Mouse (Mus musculus) kidney, postnatal 0 days (tissue): ENCODE data around the gene Gm49336. TPM values are rescaled to one million over a fixed set of nuclear protein-coding genes. Genes with fewer than 3 reads are reported as not detected.
A peak's percentile ranks its signal among the peaks of the same experiment; 100 is the strongest.

Experiments
- ATAC-seq: fragments of 200-750 bp; cut with Nextera tagmentation; replicated peaks from 2 replicates; pipeline ENCODE4 v1.8.0; 2017; ENCODE audit warnings: low read depth, moderate number of reproducible peaks, moderate TSS enrichment, moderate library complexity; ENCODE audit not compliant: low FRiP score
- DNase-seq: peaks from one replicate; pipeline ENCODE4 v3.0.0-alpha.2; 2016; ENCODE audit warnings: low spot score
- H3K27ac ChIP-seq: fragments of 300-500 bp; sonication (generic); 2 replicates; pipeline ENCODE4 v1.5.1; 2014; ENCODE audit warnings: mild to moderate bottlenecking
- H3K27me3 ChIP-seq: fragments of 300-500 bp; sonication (generic); 2 replicates; pipeline ENCODE4 v1.6.1; 2014; ENCODE audit warnings: low read length, mixed read lengths; ENCODE audit not compliant: insufficient read depth
- H3K36me3 ChIP-seq: fragments of 300-500 bp; sonication (generic); 2 replicates; pipeline ENCODE4 v1.6.1; 2014; ENCODE audit warnings: low read length, mixed read lengths; ENCODE audit not compliant: insufficient read depth
- H3K4me1 ChIP-seq: fragments of 300-500 bp; sonication (generic); replicated peaks from 2 replicates; pipeline ENCODE4 v1.6.1; 2014; ENCODE audit warnings: antibody characterized with exemption, low read length, mixed read lengths; ENCODE audit not compliant: insufficient read depth
- H3K4me2 ChIP-seq: fragments of 300-500 bp; sonication (generic); 2 replicates; pipeline ENCODE4 v1.6.1; 2014; ENCODE audit warnings: mild to moderate bottlenecking, low read length, moderate library complexity, mixed read lengths
- H3K4me3 ChIP-seq: fragments of 300-500 bp; sonication (generic); replicated peaks from 2 replicates; pipeline ENCODE4 v1.5.1; 2014; ENCODE audit warnings: low read depth, low read length
- H3K9ac ChIP-seq: fragments of 300-500 bp; sonication (generic); 2 replicates; pipeline ENCODE4 v1.6.1; 2014; ENCODE audit warnings: low read depth, low read length
- H3K9me3 ChIP-seq: fragments of 300-500 bp; sonication (generic); replicated peaks from 2 replicates; pipeline ENCODE4 v1.6.1; 2016; ENCODE audit warnings: low read length, inconsistent platforms, mixed read lengths
- CTCF ChIP-seq: IDR thresholded peaks from 2 replicates; pipeline ENCODE4 v1.5.1; 2016; ENCODE audit warnings: antibody characterized with exemption, low read depth, mild to moderate bottlenecking, moderate library complexity
- WGBS: fragments of 180-500 bp; shearing (Covaris S2); extraction: QIAGEN DNeasy Blood & Tissue Kit; methylation state at CpG from one replicate; pipeline ENCODE4 v1.1.7; 2014; 5-methylcytosine and 5-hydroxymethylcytosine counted together
- microRNA counts: library from miRNA; unstranded; fragments of <30 nt; microRNA quantifications from one replicate; lab custom pipeline; 2015
- microRNA-seq: library from miRNA; unstranded; fragments of <30 nt; microRNA quantifications from one replicate; pipeline ENCODE4, GENCODE M21; 2016
- polyA plus RNA-seq: library from polyadenylated mRNA; unstranded; fragments of >200 nt; fragmentation: Nextera tagmentation; extraction: Ambion mirVana; gene quantifications from 2 replicates; pipeline ENCODE4 v1.2.1, GENCODE M21; 2015

The Gm49336 gene
- polyA plus RNA-seq, 1 experiment from 2014 or later: 32.6 TPM

DNA sequence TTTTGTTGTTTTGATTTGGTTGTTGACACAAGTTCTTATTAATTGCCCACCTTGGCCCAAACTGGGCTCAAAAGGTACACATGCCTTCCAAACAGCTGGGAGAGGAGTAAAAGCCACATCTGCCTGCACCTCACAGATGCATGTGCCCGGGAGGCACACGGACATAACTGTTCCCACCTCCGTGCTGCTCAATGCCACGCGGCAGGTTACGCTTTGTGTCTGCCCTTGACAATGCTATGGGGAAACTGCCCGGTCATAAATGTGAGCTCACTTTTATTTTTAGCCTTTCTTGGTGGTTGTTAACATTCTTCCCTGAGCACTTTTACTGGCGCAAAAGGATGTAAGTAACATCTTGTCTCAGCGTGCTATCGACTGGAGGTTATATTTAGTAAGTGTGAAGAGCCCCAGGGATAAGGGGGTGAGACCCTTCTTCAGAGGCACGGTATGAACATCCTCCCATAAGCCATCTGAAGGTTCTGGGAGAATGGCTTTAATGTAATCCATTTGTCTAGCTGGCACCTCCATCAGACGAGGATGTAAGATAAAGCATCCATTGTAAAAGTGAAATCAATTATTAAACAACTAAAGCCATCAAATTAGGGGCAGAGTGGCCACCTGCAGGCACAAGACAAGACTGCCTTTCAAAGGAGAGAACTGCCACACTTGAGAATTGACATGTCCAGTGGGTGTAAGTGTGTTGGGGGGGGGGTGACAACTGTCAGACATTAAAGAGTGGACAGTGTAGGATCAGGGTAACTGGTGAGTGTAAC lies 78.8 kb downstream of the Gm49336 start:
- DNase-seq (no peak), ATAC-seq (no peak)
- no peak overlapping the region for H3K9ac ChIP-seq
- no peaks in the 10 kb centered on the region; the same call in 1 of the 2 replicates for H3K4me1 ChIP-seq
- no peak for TF ChIP-seq CTCF
- H3K27ac ChIP-seq: no peak overlapping the region
- no peaks in the 10 kb centered on the region for H3K9me3 ChIP-seq
- no peak overlapping the region for H3K4me3 ChIP-seq
- H3K4me2 ChIP-seq: no peak overlapping the region
- no peaks in the 10 kb centered on the region for H3K36me3 ChIP-seq
- 54% methylated on average over 12 of the region's 12 CpGs for WGBS
- no peaks in the 10 kb centered on the region for H3K27me3 ChIP-seq

DNA sequence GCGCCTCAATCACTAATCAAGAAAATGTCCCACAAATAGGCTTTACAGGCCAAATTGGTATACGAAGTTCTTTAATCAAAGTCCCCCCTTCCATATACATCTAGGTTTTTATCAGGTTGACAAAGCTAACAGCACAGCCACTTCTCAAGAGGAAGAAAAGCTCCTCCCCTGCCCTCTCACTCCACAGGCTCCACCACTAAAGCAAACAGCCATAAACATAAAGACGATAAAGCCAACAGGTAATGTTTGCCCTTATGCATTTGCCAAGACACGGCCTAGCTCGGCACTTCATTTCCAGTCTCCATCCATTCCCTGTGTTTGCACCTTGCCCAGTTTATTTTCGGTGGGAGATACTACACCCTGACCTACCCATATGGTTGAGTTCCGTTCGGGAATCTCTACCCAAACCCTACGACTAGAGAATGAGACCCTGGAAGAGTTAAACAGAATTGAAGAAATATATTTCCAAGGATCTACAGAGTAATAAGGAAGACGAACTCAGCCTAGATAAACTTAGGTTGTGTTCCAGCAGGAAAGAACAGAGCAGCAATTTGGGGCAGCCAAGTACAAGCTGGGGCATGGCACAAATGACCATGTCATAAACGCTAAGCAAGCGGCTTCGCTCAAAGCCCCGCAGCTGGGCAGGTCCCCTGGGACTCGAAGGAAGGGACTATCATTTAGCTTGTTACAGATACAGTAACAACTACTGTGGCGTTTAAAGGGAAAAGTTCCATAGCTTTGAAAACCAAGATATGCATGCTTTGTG lies 80.3 kb downstream of the Gm49336 start:
- Histone ChIP-seq H3K4me2 (no peak overlapping the region), H3K36me3 (no peaks in the 10 kb centered on the region), H3K9ac (no peak overlapping the region), H3K4me3 (no peak overlapping the region), H3K27me3 (no peaks in the 10 kb centered on the region), H3K27ac (no peak overlapping the region), H3K9me3 (no peaks in the 10 kb centered on the region), H3K4me1 (no peaks in the 10 kb centered on the region)
- DNase-seq: no peak
- WGBS: 51% methylated on average over 16 of the region's 16 CpGs
- no peak for TF ChIP-seq CTCF
- ATAC-seq: no peak

DNA sequence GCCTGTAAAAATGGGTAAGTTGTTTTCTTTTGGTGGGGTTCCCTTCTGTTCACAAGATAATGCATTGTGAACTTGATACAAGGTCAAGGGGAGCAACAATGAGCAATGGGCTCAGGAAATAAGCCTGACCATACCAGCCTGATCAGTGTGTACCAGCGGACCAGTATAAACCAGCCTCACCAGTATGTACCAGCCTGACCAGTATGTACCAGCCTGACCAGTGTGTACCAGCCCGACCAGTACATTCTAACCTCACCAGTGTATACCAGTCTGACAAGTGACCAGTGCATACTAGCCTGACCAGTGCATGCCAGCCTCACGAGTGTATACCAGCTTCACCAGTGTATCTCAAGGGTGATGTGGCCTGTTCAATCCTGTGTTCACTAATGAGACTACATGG lies 87.9 kb downstream of the Gm49336 start:
- Histone ChIP-seq H3K4me2 (no peak overlapping the region), H3K36me3 (no peaks in the 10 kb centered on the region), H3K9ac (no peak overlapping the region), H3K27ac (no peak overlapping the region), H3K4me3 (no peak overlapping the region), H3K9me3 (no peaks in the 10 kb centered on the region), H3K27me3 (no peaks in the 10 kb centered on the region), H3K4me1 (no peaks in the 10 kb centered on the region)
- ATAC-seq (no peak), DNase-seq (no peak)
- TF ChIP-seq CTCF: no peak
- 95% methylated on average over 3 of the region's 3 CpGs for WGBS

MicroRNAs within 50 kb of the gene (microRNA counts, 519-probe panel; counts per million panel counts)
- microRNA mmu-miR-719 (lab: Ali Mortazavi, UCI): 330 counts per million, percentile 68 among the panel's probes with 10 or more counts

Small RNAs within 50 kb of the gene (microRNA-seq; reads per million reads assigned to microRNA genes)
- gene Mir719: not detected

Other genes starting within 250 kb of the Gm49336 start
- gene Atp8a2, start 54.3 kb downstream of the Gm49336 start, polyA plus RNA-seq: 0.59 and 0.84 TPM in 2 replicates
- gene Nupl1, start 76 bp downstream of the Gm49336 start, polyA plus RNA-seq: not detected in 2 replicates
- gene Mtmr6, start 13.7 kb upstream of the Gm49336 start, polyA plus RNA-seq: 31.3 and 32.2 TPM in 2 replicates
- 1.2 and 1.5 TPM in 2 replicates for gene Amer2, start 121.8 kb upstream of the Gm49336 start, polyA plus RNA-seq